Mouse (Mus musculus) limb, embryonic 14.5 days (tissue): Measurements from ENCODE around the gene Rnase11. TPM values are rescaled to one million over a fixed set of nuclear protein-coding genes. Genes with fewer than 3 reads are reported as not detected.
"Not testable (repeated sequence)": the region's sequence is repeated elsewhere in the genome, so short reads cannot be mapped to it uniquely, and the experiment has no call there.

Experiments
- ATAC-seq: fragments of 200-750 bp; cut with Nextera tagmentation; 2 replicates; pipeline ENCODE4 v1.8.0; 2017; ENCODE audit warnings: low read depth, moderate number of reproducible peaks, moderate TSS enrichment; ENCODE audit not compliant: low FRiP score
- DNase-seq: peaks from one replicate; pipeline ENCODE4 v3.0.0-alpha.2; 2015; ENCODE audit warnings: low spot score
- H3K27ac ChIP-seq: fragments of 300-500 bp; sonication (generic); replicated peaks from 2 replicates; pipeline ENCODE4 v1.5.1; 2014; ENCODE audit warnings: low read depth, mild to moderate bottlenecking, low read length, moderate library complexity, mixed read lengths
- H3K27me3 ChIP-seq: fragments of 300-500 bp; sonication (generic); 2 replicates; pipeline ENCODE4 v1.6.1; 2014; ENCODE audit warnings: low read length, mixed read lengths; ENCODE audit not compliant: control insufficient read depth, insufficient read depth
- H3K36me3 ChIP-seq: fragments of 300-500 bp; sonication (generic); 2 replicates; pipeline ENCODE4 v1.6.1; 2014; ENCODE audit warnings: mild to moderate bottlenecking, low read length, moderate library complexity, mixed read lengths; ENCODE audit not compliant: control insufficient read depth, insufficient read depth
- H3K4me1 ChIP-seq: fragments of 300-500 bp; sonication (generic); 2 replicates; pipeline ENCODE4 v1.6.1; 2014; ENCODE audit warnings: antibody characterized with exemption, low read length, mixed read lengths; ENCODE audit not compliant: control insufficient read depth, insufficient read depth
- H3K4me2 ChIP-seq: fragments of 300-500 bp; sonication (generic); replicated peaks from 2 replicates; pipeline ENCODE4 v1.6.1; 2014; ENCODE audit warnings: low read depth, mild to moderate bottlenecking, low read length, moderate library complexity; ENCODE audit not compliant: severe bottlenecking
- H3K4me3 ChIP-seq: fragments of 300-500 bp; sonication (generic); replicated peaks from 2 replicates; pipeline ENCODE4 v1.5.1; 2014; ENCODE audit warnings: low read length
- H3K9ac ChIP-seq: fragments of 300-500 bp; sonication (generic); 2 replicates; pipeline ENCODE4 v1.6.1; 2014; ENCODE audit warnings: mild to moderate bottlenecking, low read depth, low read length, moderate library complexity; ENCODE audit not compliant: severe bottlenecking
- H3K9me3 ChIP-seq: fragments of 300-500 bp; sonication (generic); 2 replicates; pipeline ENCODE4 v1.6.1; 2016; ENCODE audit warnings: low read length; ENCODE audit not compliant: control insufficient read depth
- POLR2A ChIP-seq: fragments of 200-500 bp; IDR thresholded peaks from 2 replicates; pipeline ENCODE4 v1.8.0; 2012; ENCODE audit warnings: inconsistent platforms, mild to moderate bottlenecking, moderate library complexity, borderline replicate concordance; ENCODE audit not compliant: insufficient read depth, insufficient read length; ENCODE audit errors: extremely low read depth
- WGBS: fragments of 180-500 bp; shearing (Covaris S2); extraction: QIAGEN DNeasy Blood & Tissue Kit; methylation state at CpG from one replicate; pipeline ENCODE4 v1.1.7; 2014; 5-methylcytosine and 5-hydroxymethylcytosine counted together
- polyA plus RNA-seq, 2 experiments: library from polyadenylated mRNA; depleted of rRNA in 1 of 2; stranded (reverse) in 1 of 2; unstranded in 1 of 2; fragments of >200 nt; fragmentation: Nextera tagmentation in 1 of 2; extraction: Ambion mirVana in 1 of 2; gene quantifications; 2 replicates each; pipeline versions ENCODE4 v1.2.1 to v1.2.3; 2012 to 2014

The Rnase11 gene
- polyA plus RNA-seq, 2 experiments: not detected

DNA sequence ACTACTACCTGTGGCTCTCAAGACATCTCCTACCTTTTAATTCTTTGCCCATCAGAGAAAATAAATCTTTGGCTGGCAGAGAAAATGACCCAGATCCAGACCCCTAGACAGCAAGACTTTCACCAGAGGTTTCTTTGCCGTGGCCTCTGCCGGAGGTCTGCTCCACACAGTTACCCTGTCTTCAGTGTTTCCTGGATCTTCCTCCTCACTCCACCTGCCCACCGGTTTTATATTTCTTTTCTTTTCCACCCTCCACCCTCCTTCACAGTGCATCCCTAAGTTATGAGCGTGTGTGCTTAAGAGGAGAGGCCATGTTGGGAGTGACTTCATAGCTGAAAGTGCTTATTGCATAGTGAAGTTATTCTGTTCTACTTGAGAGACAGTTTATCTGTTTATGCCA is 26.5 kb downstream of the Rnase11 start:
- H3K27me3 ChIP-seq: no peaks in the 10 kb centered on the region
- no peak overlapping the region for H3K4me3 ChIP-seq
- no peak overlapping the region for H3K9ac ChIP-seq
- DNase-seq: no peak
- WGBS: 83% methylated on average over 4 of the region's 4 CpGs
- no peak overlapping the region for H3K4me2 ChIP-seq
- no peaks in the 10 kb centered on the region for H3K4me1 ChIP-seq
- no peaks in the 10 kb centered on the region for H3K36me3 ChIP-seq
- H3K27ac ChIP-seq: no peak overlapping the region
- no peak for TF ChIP-seq POLR2A
- no peak for ATAC-seq
- H3K9me3 ChIP-seq: no peaks in the 10 kb centered on the region

DNA sequence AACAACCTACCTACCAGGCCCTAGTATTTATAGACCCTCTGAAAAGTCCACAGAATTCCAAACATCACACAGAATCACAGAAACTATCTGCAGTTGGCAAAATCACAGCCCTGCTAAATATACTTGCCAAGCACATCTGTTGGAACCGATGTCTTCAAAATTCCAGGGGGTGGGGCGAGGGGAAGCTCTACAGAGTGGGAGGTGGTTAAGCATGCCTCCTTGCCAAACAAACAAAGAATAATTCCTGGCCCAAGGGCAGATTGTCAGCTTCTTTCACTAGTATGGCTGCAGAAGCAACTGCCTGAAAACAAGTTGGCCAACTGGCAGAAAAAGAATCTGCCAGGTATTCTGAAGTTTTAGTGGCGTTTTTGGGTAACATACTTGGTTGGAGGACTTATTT is 32.7 kb downstream of the Rnase11 start:
- Histone ChIP-seq H3K9ac (no peak overlapping the region), H3K36me3 (no peaks in the 10 kb centered on the region), H3K27me3 (no peaks in the 10 kb centered on the region), H3K4me3 (no peak overlapping the region), H3K27ac (no peak overlapping the region), H3K4me1 (no peaks in the 10 kb centered on the region), H3K9me3 (no peaks in the 10 kb centered on the region), H3K4me2 (no peak overlapping the region)
- 64% methylated on average over 3 of the region's 3 CpGs for whole genome bisulfite sequencing
- TF ChIP-seq POLR2A: no peak
- ATAC-seq: no peak
- peak; percentile 31 for DNase-seq

DNA sequence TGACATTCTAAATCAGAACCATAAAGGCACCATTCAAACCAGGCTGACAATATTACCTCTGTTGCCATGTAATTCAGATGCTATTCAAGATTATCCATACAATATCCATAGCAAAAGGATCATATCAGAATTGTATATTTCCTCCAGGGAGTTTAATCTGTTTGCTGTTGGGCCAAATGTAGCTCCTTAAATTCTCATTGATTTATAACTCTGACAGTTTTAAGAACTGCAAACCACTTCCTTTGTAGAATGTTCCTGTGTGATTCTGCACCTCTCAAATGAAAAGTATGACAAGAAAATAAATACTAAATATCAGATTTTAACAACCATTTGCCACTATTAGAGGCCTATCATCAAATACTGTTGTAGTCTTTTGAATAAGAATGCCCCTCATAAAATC is 34.2 kb downstream of the Rnase11 start:
- Histone ChIP-seq H3K36me3 (no peaks in the 10 kb centered on the region), H3K4me1 (no peaks in the 10 kb centered on the region), H3K4me2 (no peak overlapping the region), H3K9ac (no peak overlapping the region), H3K4me3 (no peak overlapping the region), H3K27me3 (no peaks in the 10 kb centered on the region), H3K27ac (no peak overlapping the region), H3K9me3 (no peaks in the 10 kb centered on the region)
- no peak for ATAC-seq
- no peak for TF ChIP-seq POLR2A
- DNase-seq: no peak

DNA sequence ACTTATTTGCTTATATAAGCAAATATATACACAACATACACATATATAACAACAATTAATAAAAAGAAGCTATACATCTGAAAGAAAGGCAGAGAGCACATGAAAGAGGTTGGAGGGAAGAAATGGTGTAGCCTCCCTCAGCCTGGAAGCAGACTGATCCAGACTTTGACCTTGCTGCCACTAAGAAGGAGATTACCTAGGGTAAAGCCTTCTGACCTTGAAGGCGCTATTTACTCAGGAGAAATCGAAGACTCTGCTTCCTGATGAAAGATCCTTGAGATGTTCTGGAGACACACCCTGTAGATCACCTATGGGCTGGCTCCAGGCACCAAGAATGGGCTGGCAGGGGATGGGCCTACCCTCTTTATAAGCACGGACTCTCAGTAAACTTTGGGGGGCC is 35.2 kb downstream of the Rnase11 start:
- H3K4me2 ChIP-seq, H3K36me3 ChIP-seq, ATAC-seq, H3K4me3 ChIP-seq, H3K27ac ChIP-seq, H3K9me3 ChIP-seq, DNase-seq, H3K4me1 ChIP-seq, H3K9ac ChIP-seq, H3K27me3 ChIP-seq: not testable (repeated sequence)
- 89% methylated on average over 3 of the region's 3 CpGs for WGBS

DNA sequence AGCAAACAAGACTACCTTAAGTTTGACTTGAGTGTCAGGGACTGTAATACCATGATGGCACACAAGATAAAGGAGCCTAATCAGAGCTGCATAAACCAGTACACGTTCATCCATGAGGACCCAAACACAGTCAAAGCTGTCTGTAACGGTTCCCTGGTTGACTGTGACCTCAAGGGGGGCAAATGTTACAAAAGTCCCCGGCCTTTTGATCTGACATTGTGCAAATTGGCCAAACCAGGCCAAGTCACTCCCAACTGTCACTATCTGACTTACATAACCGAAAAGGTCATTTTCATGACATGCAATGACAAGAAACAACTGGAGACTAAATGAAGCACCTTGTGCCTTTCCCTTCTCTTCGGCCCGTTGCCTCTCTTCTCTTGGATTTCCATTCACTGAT is 40.4 kb downstream of the Rnase11 start:
- Histone ChIP-seq H3K27me3 (no peaks in the 10 kb centered on the region), H3K9me3 (no peaks in the 10 kb centered on the region), H3K4me2 (no peak overlapping the region), H3K4me1 (no peaks in the 10 kb centered on the region), H3K9ac (no peak overlapping the region), H3K36me3 (no peaks in the 10 kb centered on the region), H3K27ac (no peak overlapping the region), H3K4me3 (no peak overlapping the region)
- TF ChIP-seq POLR2A: no peak
- WGBS: 89% methylated on average over 6 of the region's 6 CpGs
- no peak for DNase-seq
- no peak for ATAC-seq

DNA sequence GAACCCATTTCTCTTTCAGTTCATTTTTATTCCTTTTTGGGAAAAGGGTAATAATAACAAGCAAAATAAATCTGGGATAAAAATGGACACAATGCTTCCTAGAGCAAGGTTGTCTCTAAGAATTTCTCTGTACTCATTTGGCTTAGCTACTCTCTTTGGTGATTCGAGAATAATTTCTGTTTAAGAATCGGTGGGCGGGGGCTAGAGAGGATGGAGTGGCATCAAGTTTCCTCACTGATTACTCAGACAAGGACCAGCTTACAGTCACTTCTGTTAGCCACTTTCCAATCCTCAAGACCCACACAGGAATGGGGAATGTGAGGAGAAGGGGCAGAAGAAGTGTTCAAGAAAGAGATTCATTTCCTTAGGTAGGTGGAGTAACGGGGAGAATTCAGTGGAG is 41.2 kb downstream of the Rnase11 start:
- H3K27me3 ChIP-seq: no peaks in the 10 kb centered on the region
- no peak for DNase-seq
- H3K9me3 ChIP-seq: no peaks in the 10 kb centered on the region
- ATAC-seq: no peak
- 73% methylated on average over 4 of the region's 4 CpGs for WGBS
- H3K27ac ChIP-seq: no peak overlapping the region
- H3K4me2 ChIP-seq: no peak overlapping the region
- no peak overlapping the region for H3K9ac ChIP-seq
- H3K4me1 ChIP-seq: no peaks in the 10 kb centered on the region
- no peak overlapping the region for H3K4me3 ChIP-seq
- TF ChIP-seq POLR2A: no peak
- H3K36me3 ChIP-seq: no peaks in the 10 kb centered on the region
